ENCODE assay signal across 7 mouse cellular contexts in genomic region chr13:56475363-56475762, GRCm38 (mm10). TPM values are rescaled to one million over a fixed set of nuclear protein-coding genes. Genes with fewer than 3 reads are reported as not detected.
DNase-seq lines count a peak whose midpoint lies in the region; ATAC-seq and TF ChIP-seq lines count a peak whose summit lies in the region.

No protein-coding gene starts in this region.

- peak; percentile 36; the same call in 1 of the 2 replicates for TF ChIP-seq CTCF in testis, adult 2 months (IDR thresholded peaks at IDR 0.05; ENCODE audit: control insufficient read depth, insufficient read depth, insufficient replicate concordance, low read depth, low read length)
- peak; percentile 35 for TF ChIP-seq CTCF in bone marrow macrophage, adult 2 months (IDR thresholded peaks at IDR 0.05; ENCODE audit: low read depth, low read length)
- TF ChIP-seq CTCF in kidney, adult 2 months (conservative IDR thresholded peaks at IDR 0.05; ENCODE audit: insufficient read depth, insufficient read length, low read depth, low read length) = peak; percentile 89
- TF ChIP-seq CTCF in lung, adult 2 months (IDR thresholded peaks at IDR 0.05; ENCODE audit: insufficient read depth, low read length) = peak; percentile 84
- peak; percentile 28; the same call in 1 of the 2 replicates for TF ChIP-seq CTCF in olfactory bulb, adult 2 months (IDR thresholded peaks at IDR 0.05; ENCODE audit: insufficient read depth, low read depth, low read length)

- no peaks in the 10 kb centered on the region for H3K9me3 ChIP-seq in forebrain, embryonic 16.5 days (ENCODE audit: control insufficient read depth, low read length)

- H3K27ac ChIP-seq in testis, adult 2 months (ENCODE audit: control insufficient read depth, insufficient read depth, low read depth, low read length) = no peak overlapping the region
- H3K27ac ChIP-seq in bone marrow macrophage, adult 2 months (ENCODE audit: insufficient read depth, low read depth, low read length) = no peak overlapping the region
- no peak overlapping the region for H3K27ac ChIP-seq in forebrain, embryonic 16.5 days (ENCODE audit: low read length)
- H3K27ac ChIP-seq in kidney, adult 2 months (ENCODE audit: insufficient read depth, low read depth, low read length) = no peak overlapping the region
- H3K27ac ChIP-seq in olfactory bulb, adult 2 months (ENCODE audit: insufficient read depth, low read depth, low read length) = no peak overlapping the region

- no peak overlapping the region for H3K9ac ChIP-seq in forebrain, embryonic 16.5 days (replicated peaks; ENCODE audit: low read depth, low read length)

- no peak overlapping the region for H3K4me2 ChIP-seq in forebrain, embryonic 16.5 days (ENCODE audit: low read length)

- H3K36me3 ChIP-seq in testis, adult 2 months (ENCODE audit: control insufficient read depth, insufficient read depth, low read length) = no peaks in the 10 kb centered on the region
- no peaks in the 10 kb centered on the region for H3K36me3 ChIP-seq in forebrain, embryonic 16.5 days (ENCODE audit: control insufficient read depth, insufficient read depth)
- no peaks in the 10 kb centered on the region for H3K36me3 ChIP-seq in kidney, adult 2 months (ENCODE audit: control insufficient read depth, insufficient read depth, low read length)

- H3K4me3 ChIP-seq in testis, adult 2 months (ENCODE audit: control insufficient read depth, low read depth, low read length) = no peak overlapping the region
- H3K4me3 ChIP-seq in bone marrow macrophage, adult 2 months (ENCODE audit: insufficient read depth, low read length) = no peak overlapping the region
- no peak overlapping the region for H3K4me3 ChIP-seq in forebrain, embryonic 16.5 days (replicated peaks; ENCODE audit: low read length)
- H3K4me3 ChIP-seq in kidney, adult 2 months (ENCODE audit: insufficient read depth, low read depth, low read length) = no peak overlapping the region
- no peak overlapping the region for H3K4me3 ChIP-seq in lung, adult 2 months (replicated peaks; ENCODE audit: extremely low read depth, low read depth, low read length)
- H3K4me3 ChIP-seq in olfactory bulb, adult 2 months (ENCODE audit: insufficient read depth, low read depth, low read length) = no peak overlapping the region

- TF ChIP-seq POLR2A in testis, adult 2 months (IDR thresholded peaks at IDR 0.05; ENCODE audit: control insufficient read depth, low read depth, low read length) = no peak
- TF ChIP-seq POLR2A in bone marrow macrophage, adult 2 months (IDR thresholded peaks at IDR 0.05; ENCODE audit: borderline replicate concordance, low read depth, low read length) = no peak
- TF ChIP-seq POLR2A in kidney, adult 2 months (IDR thresholded peaks at IDR 0.05; ENCODE audit: low read depth, low read length) = no peak
- no peak for TF ChIP-seq POLR2A in lung, adult 2 months (IDR thresholded peaks at IDR 0.05; ENCODE audit: borderline replicate concordance, extremely low read depth, low read depth, low read length)
- no peak for TF ChIP-seq POLR2A in olfactory bulb, adult 2 months (IDR thresholded peaks at IDR 0.05; ENCODE audit: insufficient read depth, low read depth, low read length)

- DNase-seq in testis, postnatal 14 days (ENCODE audit: low spot score) = no peak
- DNase-seq in kidney, adult 2 months = peak; percentile 74
- DNase-seq in lung, adult 2 months = peak; percentile 15

- H3K27me3 ChIP-seq in testis, adult 2 months (ENCODE audit: control insufficient read depth, insufficient read depth, low read length) = no peaks in the 10 kb centered on the region
- no peaks in the 10 kb centered on the region for H3K27me3 ChIP-seq in forebrain, embryonic 16.5 days (replicated peaks; ENCODE audit: control insufficient read depth, insufficient read depth, low read length)
- no peaks in the 10 kb centered on the region for H3K27me3 ChIP-seq in kidney, adult 2 months (replicated peaks; ENCODE audit: control insufficient read depth, insufficient read depth, low read length)

- 35% methylated on average over 4 of the region's 4 CpGs for WGBS in forebrain, embryonic 16.5 days
- 24% methylated on average over 4 of the region's 4 CpGs for WGBS in kidney, adult 2 months
- 27% methylated on average over 4 of the region's 4 CpGs for WGBS in lung, adult 2 months
- WGBS in olfactory bulb, adult 2 months = 26% methylated on average over 4 of the region's 4 CpGs

- peak; percentile 47 for ATAC-seq in forebrain, embryonic 16.5 days

- H3K4me1 ChIP-seq in testis, adult 2 months (ENCODE audit: control insufficient read depth, insufficient read depth, low read length) = peaks cover 6% of the 10 kb centered on the region; the same call in 1 of the 2 replicates
- peaks cover 7% of the 10 kb centered on the region; the same call in 1 of the 2 replicates for H3K4me1 ChIP-seq in bone marrow macrophage, adult 2 months (ENCODE audit: control insufficient read depth, insufficient read depth, low read length)
- H3K4me1 ChIP-seq in forebrain, embryonic 16.5 days (replicated peaks; ENCODE audit: control insufficient read depth, insufficient read depth, low read length) = peaks cover 11% of the 10 kb centered on the region
- H3K4me1 ChIP-seq in kidney, adult 2 months (ENCODE audit: control insufficient read depth, insufficient read depth, low read length) = peaks cover 13% of the 10 kb centered on the region
- no peaks in the 10 kb centered on the region for H3K4me1 ChIP-seq in lung, adult 2 months (ENCODE audit: control insufficient read depth, insufficient read depth, low read length)
- peaks cover 25% of the 10 kb centered on the region for H3K4me1 ChIP-seq in olfactory bulb, adult 2 months (ENCODE audit: control insufficient read depth, insufficient read depth, low read length)

RNA-seq across cellular contexts. Expression of gene Il9, which starts 6.7 kb away (rescaled TPM):
- 0.59 and 0.67 TPM in 2 replicates for polyA plus RNA-seq in testis, adult 2 months (2012; rRNA removed)
- polyA plus RNA-seq in bone marrow macrophage, adult 2 months (2012; ENCODE audit: insufficient read depth, insufficient read length, missing spikeins) = not detected in 2 replicates
- polyA plus RNA-seq in forebrain, embryonic 16.5 days (2015; fragmentation: Nextera tagmentation; extraction: Ambion mirVana) = not detected in 2 replicates
- not detected in 2 replicates for polyA plus RNA-seq in kidney, adult 2 months (2012; rRNA removed)
- polyA plus RNA-seq in lung, adult 2 months (2012; rRNA removed) = not detected in 2 replicates
- not detected in 2 replicates for polyA plus RNA-seq in olfactory bulb, adult 2 months (2012; ENCODE audit: insufficient read depth, insufficient read length, low replicate concordance, missing spikeins)

RNA-seq across cellular contexts. Expression of gene Slc25a48, which starts 37.2 kb away (rescaled TPM):
- polyA plus RNA-seq in testis, adult 2 months (2012; rRNA removed) = 0.37 and 0.77 TPM in 2 replicates
- polyA plus RNA-seq in bone marrow macrophage, adult 2 months (2012; ENCODE audit: insufficient read depth, insufficient read length, missing spikeins) = not detected in 2 replicates
- not detected in 2 replicates for polyA plus RNA-seq in forebrain, embryonic 16.5 days (2015; fragmentation: Nextera tagmentation; extraction: Ambion mirVana)
- 16.4 and 17.6 TPM in 2 replicates for polyA plus RNA-seq in kidney, adult 2 months (2012; rRNA removed)
- polyA plus RNA-seq in lung, adult 2 months (2012; rRNA removed) = 0.24 and 0.51 TPM in 2 replicates
- not detected in 2 replicates for polyA plus RNA-seq in olfactory bulb, adult 2 months (2012; ENCODE audit: insufficient read depth, insufficient read length, low replicate concordance, missing spikeins)

RNA-seq across cellular contexts. Expression of gene Fbxl21, which starts 46.9 kb away (rescaled TPM):
- 0.55 and 0.64 TPM in 2 replicates for polyA plus RNA-seq in testis, adult 2 months (2012; rRNA removed)
- 1.6 and 2.1 TPM in 2 replicates for polyA plus RNA-seq in bone marrow macrophage, adult 2 months (2012; ENCODE audit: insufficient read depth, insufficient read length, missing spikeins)
- polyA plus RNA-seq in forebrain, embryonic 16.5 days (2015; fragmentation: Nextera tagmentation; extraction: Ambion mirVana) = 1.8 and 2.9 TPM in 2 replicates
- 3.6 and 4.1 TPM in 2 replicates for polyA plus RNA-seq in kidney, adult 2 months (2012; rRNA removed)
- polyA plus RNA-seq in lung, adult 2 months (2012; rRNA removed) = 1.2 and 1.3 TPM in 2 replicates
- not detected in 2 replicates for polyA plus RNA-seq in olfactory bulb, adult 2 months (2012; ENCODE audit: insufficient read depth, insufficient read length, low replicate concordance, missing spikeins)

RNA-seq across cellular contexts. Expression of gene Gm3045, which starts 49.0 kb away (rescaled TPM):
- 27.1 and 27.9 TPM in 2 replicates for polyA plus RNA-seq in testis, adult 2 months (2012; rRNA removed)
- not detected in 2 replicates for polyA plus RNA-seq in bone marrow macrophage, adult 2 months (2012; ENCODE audit: insufficient read depth, insufficient read length, missing spikeins)
- not detected in 2 replicates for polyA plus RNA-seq in forebrain, embryonic 16.5 days (2015; fragmentation: Nextera tagmentation; extraction: Ambion mirVana)
- polyA plus RNA-seq in kidney, adult 2 months (2012; rRNA removed) = not detected in 2 replicates
- polyA plus RNA-seq in lung, adult 2 months (2012; rRNA removed) = 0.06 TPM in 1 of 2 replicates, not detected in the other
- polyA plus RNA-seq in olfactory bulb, adult 2 months (2012; ENCODE audit: insufficient read depth, insufficient read length, low replicate concordance, missing spikeins) = not detected in 2 replicates

Comparison
In these comparisons a context has a peak if more than half of its experiments do, and no peak if none do; other contexts are left out.
1. CTCF ChIP-seq: peak in every context shown above with its lines; median percentile 89 in kidney, adult 2 months; 84 in lung, adult 2 months; 36 in testis, adult 2 months; 35 in bone marrow macrophage, adult 2 months; 28 in olfactory bulb, adult 2 months.